Mouse (Mus musculus) left cerebral cortex, adult 11 months (tissue): Measurements from ENCODE around the gene Ubac2.

Experiments used
- DNase-seq: peaks from one replicate; pipeline ENCODE4 v3.0.0; 2022; ENCODE audit warnings: low spot score

The Ubac2 gene

GRCm38 (mm10) chr14:121924876-121925275, 46.5 kb downstream of the Ubac2 start:
- DNase-seq: no peak

DNA sequence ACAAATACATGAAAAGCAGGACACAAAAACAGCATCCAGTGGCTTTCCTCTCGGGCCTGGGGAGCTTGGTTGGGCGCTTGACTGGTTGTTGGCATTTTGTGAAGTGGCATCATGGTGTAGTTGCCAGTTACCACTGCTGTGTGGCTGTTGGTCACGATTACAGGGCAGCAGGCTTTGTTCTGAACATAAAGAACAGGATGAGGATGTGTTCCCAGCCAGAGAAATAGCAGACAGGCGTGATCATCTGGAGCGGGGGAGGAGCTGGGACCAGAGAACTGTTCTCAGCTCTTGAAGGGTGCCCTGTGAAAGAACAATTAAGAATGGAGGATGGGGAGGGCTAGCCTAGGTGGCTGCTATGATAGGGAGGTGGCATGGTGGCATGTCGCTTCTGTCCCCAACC, 48.5 kb downstream of the Ubac2 start:
- no peak for DNase-seq

- no peak for DNase-seq
Observed at GRCm38 (mm10) chr14:121927451-121927850, 49.0 kb downstream of the Ubac2 start.

- DNase-seq: no peak
Observed at GRCm38 (mm10) chr14:121928375-121929137, 50.1 kb downstream of the Ubac2 start.

DNA sequence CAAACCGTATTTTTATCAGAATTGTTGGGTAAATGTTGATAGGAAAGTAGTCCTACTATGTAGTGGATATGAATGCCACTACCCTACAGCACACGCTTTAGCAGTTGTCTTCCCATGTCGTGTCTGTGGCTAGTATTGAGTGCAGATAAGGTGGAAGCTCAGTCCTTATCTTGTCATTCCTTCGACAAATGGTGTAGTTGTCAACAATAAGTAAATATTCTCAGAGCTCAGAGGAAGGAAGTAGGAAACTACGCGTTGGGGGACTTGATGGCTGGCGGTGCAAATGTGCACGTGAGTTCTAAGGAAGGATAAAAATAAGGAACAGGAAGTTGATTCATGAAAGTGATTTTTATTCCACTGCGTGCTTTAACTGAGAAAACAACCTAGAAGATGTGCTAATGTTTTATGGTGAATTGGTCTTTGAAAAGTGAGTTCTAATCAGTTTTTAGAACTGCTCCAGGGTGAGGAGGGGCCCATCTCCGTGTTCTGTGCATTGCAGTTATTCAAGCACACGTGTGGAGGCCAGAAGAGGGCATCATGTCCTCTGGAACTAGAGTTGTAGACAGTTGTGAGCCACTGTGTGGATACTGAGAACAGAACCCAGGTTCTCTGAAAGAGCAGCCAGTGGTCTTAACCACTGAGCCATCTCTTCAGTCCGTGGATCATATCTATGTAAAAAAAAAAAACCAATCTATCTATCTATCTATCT, 51.0 kb downstream of the Ubac2 start:
- DNase-seq: no peak

- no peak for DNase-seq
Observed at GRCm38 (mm10) chr14:121930731-121931383, 52.4 kb downstream of the Ubac2 start.

DNA sequence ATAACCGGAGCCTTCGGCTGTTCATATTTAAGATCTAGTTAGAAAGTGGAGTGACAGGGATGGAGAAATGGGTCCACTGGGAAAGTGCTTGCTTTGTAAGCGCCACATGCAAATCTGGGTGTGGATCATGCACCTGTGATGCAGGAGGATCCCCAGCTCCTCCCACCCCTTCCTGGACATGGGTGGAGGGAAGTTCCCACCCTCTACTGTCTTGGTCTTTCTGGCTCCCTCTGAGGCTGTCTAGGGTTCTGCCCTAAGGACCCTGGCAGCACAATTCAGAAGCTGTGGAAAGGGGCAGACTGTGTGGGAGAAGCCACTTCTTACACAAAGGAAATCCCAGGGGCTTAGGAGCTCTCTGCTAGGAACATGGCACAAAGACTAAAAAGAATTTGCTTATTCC, 53.2 kb downstream of the Ubac2 start:
- DNase-seq: no peak

- DNase-seq: no peak
Observed at GRCm38 (mm10) chr14:121932180-121932579, 53.8 kb downstream of the Ubac2 start.

DNA sequence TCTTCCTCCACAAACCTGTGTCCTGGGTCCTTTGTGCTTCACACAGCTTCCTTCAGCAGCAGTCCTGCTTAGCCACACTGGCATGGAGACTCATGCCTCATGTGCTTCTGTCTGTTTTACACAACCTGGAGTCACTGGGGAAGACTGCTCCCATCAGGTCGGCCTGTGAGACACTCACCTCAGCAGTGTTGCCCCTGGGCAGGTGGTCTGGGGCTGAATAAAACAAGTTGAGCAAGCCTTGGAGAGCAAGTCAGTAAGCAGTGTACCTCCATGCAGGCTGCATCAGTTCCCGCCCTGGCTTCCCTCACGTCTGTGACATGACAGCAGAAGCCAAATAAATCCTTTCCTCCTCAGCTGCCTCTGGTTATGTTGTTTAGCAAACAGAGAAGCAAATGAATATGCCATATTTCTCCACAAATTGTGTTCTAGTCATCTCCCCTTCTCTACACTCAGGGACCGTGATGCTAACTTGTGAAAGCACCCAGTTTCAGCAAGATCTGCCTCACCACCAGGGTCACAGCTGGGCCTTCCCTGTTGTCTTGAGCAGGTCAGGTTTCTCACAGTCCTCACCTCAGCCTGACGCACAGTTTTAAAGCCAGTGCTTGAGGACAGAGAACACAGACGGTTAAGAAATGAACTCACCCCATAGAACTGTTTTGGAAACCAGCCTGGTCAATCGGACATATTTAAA, 55.6 kb downstream of the Ubac2 start:
- no peak for DNase-seq

GRCm38 (mm10) chr14:121934597-121934946, 56.2 kb downstream of the Ubac2 start:
- no peak for DNase-seq

- no peak for DNase-seq
Observed at GRCm38 (mm10) chr14:121936356-121936755, 57.9 kb downstream of the Ubac2 start.

- DNase-seq: no peak
Observed at GRCm38 (mm10) chr14:121936856-121937255, 58.4 kb downstream of the Ubac2 start.

DNA sequence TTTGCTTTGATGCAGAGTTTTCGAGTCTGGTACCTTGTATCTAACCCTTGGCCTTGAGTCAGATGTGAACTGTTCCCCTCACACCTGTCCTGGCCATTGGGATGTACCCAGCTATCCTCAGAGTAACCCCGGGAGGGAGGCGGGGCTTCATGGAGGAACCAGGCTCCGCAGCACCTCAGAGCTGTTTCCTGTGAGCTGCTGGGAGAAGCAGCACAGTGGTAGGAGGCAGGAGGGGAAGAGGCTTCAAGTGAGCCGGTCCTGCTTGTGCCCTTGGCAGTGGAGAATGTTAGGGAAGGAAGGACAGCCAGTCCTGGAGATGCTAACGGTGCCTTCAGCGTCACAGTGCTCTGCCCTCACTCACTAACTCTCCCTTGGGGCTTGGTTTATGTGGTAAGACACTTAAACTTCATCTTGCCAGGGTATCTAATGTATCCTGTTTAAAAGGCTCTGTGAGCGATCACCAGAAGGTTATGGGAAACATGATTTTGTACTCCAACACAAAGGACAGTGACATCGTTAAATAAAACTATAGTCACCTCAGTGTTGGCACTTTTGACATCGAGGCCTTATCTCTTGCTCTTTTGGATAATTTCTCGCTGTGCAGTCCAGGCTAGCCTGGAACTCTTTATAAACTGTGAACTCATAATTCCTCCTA, 59.3 kb downstream of the Ubac2 start:
- no peak for DNase-seq

DNA sequence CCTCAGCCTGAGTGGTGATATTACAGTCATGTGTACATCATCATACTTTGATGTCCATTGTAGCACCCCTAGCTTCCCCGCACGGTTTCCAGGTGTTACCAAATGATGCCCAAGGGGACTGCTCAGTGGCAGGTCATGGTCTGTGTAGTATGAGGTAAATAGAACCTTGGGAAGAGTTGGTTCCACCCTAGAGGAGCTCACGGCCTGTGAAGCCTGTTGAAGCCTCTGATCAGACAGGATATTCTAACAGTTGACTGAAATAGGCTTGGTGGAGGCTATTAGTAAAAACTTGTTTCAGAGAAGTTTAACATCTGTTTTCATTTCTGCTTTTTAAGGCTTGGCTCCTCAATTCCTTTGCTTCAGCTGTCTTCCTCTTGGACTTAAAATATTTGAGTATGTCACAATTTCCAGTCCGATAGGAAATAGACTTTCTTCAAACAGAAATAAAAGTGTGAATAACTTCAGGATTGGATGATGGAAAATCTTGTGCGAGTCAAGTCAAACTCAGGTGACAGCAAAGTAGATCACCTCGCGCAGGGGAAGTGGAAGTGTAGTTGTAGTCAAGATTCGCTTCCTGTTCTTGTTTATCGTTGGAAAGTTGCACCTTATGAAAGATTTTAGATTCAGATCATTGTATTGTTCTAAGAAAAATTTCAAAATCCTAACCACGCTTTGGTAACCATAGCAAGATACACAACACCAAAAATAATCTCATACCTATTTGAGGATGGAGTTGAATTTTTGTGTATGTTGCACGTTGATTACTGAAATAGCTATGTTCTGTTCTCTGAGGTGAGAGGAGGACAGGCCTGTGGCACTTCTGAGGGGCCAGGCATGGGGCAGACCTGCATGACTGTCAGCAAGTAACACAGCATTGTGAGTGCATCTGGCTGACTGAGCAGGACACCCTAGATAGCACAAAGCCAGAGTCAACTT, 60.1 kb downstream of the Ubac2 start:
- DNase-seq: no peak

DNA sequence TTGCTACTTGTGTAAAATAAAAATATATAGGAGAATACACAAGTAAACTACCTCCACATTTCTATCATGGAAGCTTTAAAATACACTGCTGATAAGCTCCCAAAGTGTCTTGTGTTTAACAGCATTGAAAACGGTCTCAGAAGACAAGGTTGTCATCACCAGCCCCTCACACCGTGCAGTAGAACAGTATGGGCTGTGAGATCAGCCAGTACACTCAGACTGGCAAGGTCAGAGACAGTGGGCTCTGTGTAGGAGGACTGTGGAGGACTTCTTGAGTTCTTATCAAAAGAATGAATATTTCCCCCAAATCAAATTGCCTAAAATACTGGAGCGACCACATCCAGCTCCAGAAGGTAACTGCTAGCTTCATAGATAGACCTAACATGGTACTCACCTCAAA, 61.2 kb downstream of the Ubac2 start:
- DNase-seq: no peak

DNA sequence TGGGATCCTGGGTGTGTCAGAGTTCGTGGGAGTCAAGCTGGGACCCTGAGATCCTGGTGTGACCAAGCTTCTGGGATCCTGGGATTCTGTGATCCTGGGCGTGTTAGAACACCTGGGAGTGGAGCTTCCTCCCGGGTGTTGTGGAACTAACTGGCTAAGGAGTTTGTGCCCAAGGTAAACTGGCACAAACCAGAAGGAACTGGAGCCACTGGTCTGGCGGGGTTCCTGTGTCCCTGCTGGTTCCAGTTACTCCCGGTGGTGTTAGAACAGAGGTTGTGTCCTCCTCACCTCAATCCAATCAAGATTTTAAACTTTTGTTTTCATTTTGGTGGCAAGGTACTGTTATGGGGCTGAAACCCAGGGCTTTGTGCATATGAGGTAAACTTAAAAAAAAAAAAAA, 67.7 kb downstream of the Ubac2 start:
- no peak for DNase-seq

DNA sequence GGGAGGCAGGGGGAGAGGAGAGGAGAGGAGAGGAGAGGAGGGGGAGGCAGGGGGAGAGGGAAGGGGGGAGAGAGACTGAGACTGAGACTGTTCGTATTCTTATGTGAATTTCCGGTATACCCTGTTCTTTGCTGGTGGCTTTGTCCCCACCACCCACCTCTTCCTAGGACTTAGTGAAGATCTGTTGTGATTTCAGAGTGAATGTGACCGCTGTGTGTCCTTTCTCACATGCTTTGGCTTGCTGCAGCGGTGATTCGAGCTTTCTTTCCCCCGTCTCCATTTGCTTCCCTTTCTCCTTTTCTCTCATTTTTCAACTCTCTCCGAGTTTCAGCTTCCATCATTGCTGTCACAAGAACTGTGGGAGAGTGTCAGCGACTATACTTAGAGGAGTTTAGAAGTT, 68.3 kb downstream of the Ubac2 start:
- no peak for DNase-seq

DNA sequence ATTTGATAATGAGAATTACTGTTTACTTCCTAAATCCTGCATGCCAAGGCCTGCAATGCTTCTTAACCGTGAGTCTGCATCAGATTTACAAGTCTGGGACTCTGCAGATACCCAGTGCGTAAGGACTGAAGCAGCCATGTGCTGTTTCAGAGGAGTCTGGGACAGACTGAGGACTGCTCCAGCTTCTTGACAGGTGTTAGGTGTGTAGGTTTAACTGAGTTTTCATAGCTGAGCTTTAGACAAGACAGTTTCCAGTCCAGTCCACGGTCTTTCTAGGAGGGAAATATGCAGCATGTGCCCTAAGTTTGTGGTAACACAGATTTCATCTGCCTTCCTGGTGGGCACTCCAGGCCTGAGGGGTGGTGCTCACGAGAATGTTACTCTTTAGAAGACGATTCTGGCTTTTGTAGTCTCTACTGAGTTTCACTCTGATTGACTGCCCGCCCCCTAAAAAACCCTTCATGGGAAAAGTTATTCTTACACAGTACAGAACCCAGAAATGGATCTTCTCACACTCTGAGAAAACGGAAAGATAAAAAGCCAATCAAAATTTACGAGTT, 68.9 kb downstream of the Ubac2 start:
- no peak for DNase-seq

DNA sequence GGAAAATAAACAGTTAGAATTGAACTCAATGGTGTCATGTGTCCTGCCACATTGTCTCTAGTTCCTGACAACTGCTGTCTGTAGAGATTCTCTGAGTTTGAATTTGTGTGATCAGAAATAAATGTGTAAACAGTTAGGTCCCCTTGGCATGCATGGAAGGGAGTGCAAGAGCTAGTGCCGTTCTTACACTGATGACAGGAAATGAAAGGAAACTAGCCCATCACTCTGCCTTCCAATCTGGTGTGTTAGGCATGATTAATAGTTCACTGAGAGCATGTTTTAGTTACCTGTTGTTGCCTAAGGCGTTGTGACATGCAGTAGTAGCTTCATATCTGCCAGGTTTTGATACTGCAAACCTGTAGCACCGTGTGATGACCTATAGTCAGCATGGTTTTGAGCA, 69.5 kb downstream of the Ubac2 start:
- DNase-seq: no peak

DNA sequence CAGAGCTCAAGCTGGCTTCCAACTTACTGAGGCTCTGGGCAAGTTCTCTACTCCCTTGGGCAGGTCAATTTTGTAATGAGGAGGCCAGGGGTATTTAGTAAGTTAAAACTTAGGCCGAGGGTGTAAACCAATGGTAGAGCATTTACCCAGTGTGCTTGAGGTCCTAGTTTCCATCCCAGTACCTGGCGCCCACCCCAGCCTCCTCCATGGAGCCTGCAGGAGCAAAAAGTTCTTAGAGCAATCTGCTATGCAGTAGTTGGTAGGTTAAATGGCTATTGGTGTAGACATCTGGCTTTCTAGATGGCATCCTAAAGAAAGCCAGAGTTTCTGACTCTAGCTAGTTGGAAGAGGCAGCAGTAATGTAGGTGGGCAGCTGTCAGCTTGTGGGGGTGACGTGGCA, 71.0 kb downstream of the Ubac2 start:
- no peak for DNase-seq

- no peak for DNase-seq
Observed at GRCm38 (mm10) chr14:121949897-121950296, 71.5 kb downstream of the Ubac2 start.
